Mouse (Mus musculus) hindbrain, embryonic 16.5 days (tissue): ENCODE measurements at regions not wholly inside any gene's neighbourhood (a gene's known extent, or its start where the extent isn't known, plus 50 kb on each side); places are given as distances from the start of the nearest gene placed in this dataset.

Experiments
- ATAC-seq: fragments of 200-750 bp; cut with Nextera tagmentation; 2 replicates; pipeline ENCODE4 v1.8.0; 2017; ENCODE audit warnings: moderate TSS enrichment, moderate library complexity
- H3K27ac ChIP-seq: fragments of 300-500 bp; sonication (generic); 2 replicates; pipeline ENCODE4 v1.5.1; 2014; ENCODE audit warnings: low read depth, mild to moderate bottlenecking, control low read depth, low read length, moderate library complexity
- H3K27me3 ChIP-seq: fragments of 300-500 bp; sonication (generic); replicated peaks from 2 replicates; pipeline ENCODE4 v1.6.1; 2014; ENCODE audit warnings: low read length; ENCODE audit not compliant: control insufficient read depth, insufficient read depth
- H3K36me3 ChIP-seq: fragments of 300-500 bp; sonication (generic); 2 replicates; pipeline ENCODE4 v1.6.1; 2014; ENCODE audit warnings: mild to moderate bottlenecking, low read length, moderate library complexity, mixed read lengths; ENCODE audit not compliant: control insufficient read depth, insufficient read depth
- H3K4me1 ChIP-seq: fragments of 300-500 bp; sonication (generic); 2 replicates; pipeline ENCODE4 v1.6.1; 2014; ENCODE audit warnings: low read depth, low read length; ENCODE audit not compliant: control insufficient read depth, insufficient read depth
- H3K4me2 ChIP-seq: fragments of 300-500 bp; sonication (generic); 2 replicates; pipeline ENCODE4 v1.6.1; 2014; ENCODE audit warnings: mild to moderate bottlenecking, low read length, control low read depth, moderate library complexity
- H3K4me3 ChIP-seq: fragments of 300-500 bp; sonication (generic); 2 replicates; pipeline ENCODE4 v1.5.1; 2014; ENCODE audit warnings: mild to moderate bottlenecking, low read length, control low read depth, moderate library complexity
- H3K9ac ChIP-seq: fragments of 300-500 bp; sonication (generic); 2 replicates; pipeline ENCODE4 v1.6.1; 2014; ENCODE audit warnings: low read depth, mild to moderate bottlenecking, control low read depth, low read length, moderate library complexity
- H3K9me3 ChIP-seq: fragments of 300-500 bp; sonication (generic); 2 replicates; pipeline ENCODE4 v1.6.1; 2014; ENCODE audit warnings: mild to moderate bottlenecking, low read length, moderate library complexity; ENCODE audit not compliant: control insufficient read depth
- WGBS: fragments of 180-500 bp; shearing (Covaris S2); extraction: QIAGEN DNeasy Blood & Tissue Kit; methylation state at CpG from one replicate; pipeline ENCODE4 v1.1.7; 2014; 5-methylcytosine and 5-hydroxymethylcytosine counted together

DNA sequence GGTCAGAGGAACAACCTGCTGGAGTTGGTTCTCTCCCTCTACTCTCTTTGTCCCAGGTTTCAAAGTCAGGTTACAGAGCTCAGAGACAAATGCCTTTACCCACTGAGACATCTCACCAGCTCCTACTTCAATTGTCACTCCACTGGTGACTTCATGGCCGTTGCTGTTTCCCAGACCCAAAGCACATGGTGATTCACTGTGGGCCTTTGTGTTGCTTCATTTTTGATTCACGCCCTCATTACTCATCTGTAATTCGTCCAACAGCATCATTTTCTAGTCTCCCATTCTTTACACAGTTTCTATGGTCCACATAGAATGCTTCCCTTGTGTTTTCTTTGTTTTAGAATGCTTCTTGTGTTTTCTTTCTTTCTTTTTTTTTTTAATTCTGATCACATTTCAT lies 498.2 kb downstream of the Igsf11 start:
- no peak overlapping the region for H3K27ac ChIP-seq
- no peaks in the 10 kb centered on the region for H3K9me3 ChIP-seq
- no peak overlapping the region for H3K9ac ChIP-seq
- H3K4me1 ChIP-seq = no peaks in the 10 kb centered on the region
- H3K27me3 ChIP-seq = no peaks in the 10 kb centered on the region
- ATAC-seq = no peak
- H3K4me3 ChIP-seq = no peak overlapping the region
- WGBS = 49% methylated on average over 3 of the region's 3 CpGs
- no peak overlapping the region for H3K4me2 ChIP-seq
- no peaks in the 10 kb centered on the region for H3K36me3 ChIP-seq

DNA sequence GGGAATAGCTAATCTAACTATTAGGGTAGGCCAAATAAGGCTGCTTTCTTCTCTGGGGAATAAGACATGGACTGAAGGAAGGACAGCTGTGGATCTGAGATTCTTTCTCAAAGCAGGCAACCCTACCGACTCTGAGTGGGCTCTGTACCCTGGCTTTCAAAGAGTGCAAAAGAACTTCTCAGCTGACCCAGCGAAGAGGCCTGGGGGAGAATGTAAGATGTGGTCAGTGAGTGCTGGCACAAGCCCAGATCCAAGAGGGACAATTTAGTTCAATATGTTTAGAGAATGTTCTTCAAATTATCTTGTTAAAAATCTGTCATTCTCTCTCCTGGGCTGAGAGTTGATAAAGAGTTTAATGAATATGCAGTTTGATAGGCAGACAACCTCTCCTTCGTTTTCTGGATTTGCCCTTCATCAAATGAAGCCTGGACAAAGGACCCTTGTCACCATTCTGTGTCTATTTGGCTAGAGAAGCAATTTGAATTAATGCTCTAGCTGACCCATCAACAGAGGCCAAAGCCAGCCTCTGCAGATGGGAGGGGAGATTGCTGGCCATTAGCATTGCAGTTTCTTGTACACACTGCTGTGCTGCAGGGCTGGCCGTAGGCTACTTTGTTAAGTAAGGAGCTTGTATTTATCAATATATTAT lies 509.8 kb downstream of the Igsf11 start:
- WGBS = 51% methylated on average over 4 of the region's 4 CpGs

DNA sequence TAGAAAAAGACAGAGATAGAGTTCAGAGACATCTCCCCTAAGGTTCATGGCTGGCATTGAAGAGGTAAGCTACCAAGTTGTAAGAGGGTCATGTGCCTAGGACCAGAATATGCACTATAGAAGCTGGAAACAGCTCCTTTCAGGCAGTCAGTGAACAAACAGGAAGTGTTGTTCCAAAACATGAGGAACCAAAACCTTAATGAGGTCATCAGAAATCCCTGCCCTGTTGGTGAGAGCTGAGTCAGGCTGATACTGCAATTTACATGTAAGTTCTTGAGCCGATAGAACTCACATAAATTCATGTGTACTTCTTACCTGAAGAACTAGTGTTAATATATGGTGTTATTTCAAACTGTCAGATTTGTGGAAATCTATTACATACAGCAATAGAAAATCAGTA lies 539.1 kb downstream of the Igsf11 start:
- Histone ChIP-seq H3K9me3 (no peaks in the 10 kb centered on the region), H3K9ac (no peak overlapping the region), H3K27ac (no peak overlapping the region), H3K4me2 (no peak overlapping the region), H3K27me3 (no peaks in the 10 kb centered on the region), H3K36me3 (no peaks in the 10 kb centered on the region), H3K4me1 (no peaks in the 10 kb centered on the region), H3K4me3 (no peak overlapping the region)
- WGBS = 89% methylated on average over 1 of the region's 1 CpGs
- no peak for ATAC-seq

More for the DNA sequence above, 509.8 kb downstream of the Igsf11 start:
- Histone ChIP-seq H3K4me3 (no peak overlapping the region), H3K4me1 (no peaks in the 10 kb centered on the region), H3K27me3 (no peaks in the 10 kb centered on the region), H3K9me3 (no peaks in the 10 kb centered on the region), H3K4me2 (no peak overlapping the region), H3K9ac (no peak overlapping the region), H3K36me3 (no peaks in the 10 kb centered on the region), H3K27ac (no peak overlapping the region)
- peak; percentile 94 for ATAC-seq

DNA sequence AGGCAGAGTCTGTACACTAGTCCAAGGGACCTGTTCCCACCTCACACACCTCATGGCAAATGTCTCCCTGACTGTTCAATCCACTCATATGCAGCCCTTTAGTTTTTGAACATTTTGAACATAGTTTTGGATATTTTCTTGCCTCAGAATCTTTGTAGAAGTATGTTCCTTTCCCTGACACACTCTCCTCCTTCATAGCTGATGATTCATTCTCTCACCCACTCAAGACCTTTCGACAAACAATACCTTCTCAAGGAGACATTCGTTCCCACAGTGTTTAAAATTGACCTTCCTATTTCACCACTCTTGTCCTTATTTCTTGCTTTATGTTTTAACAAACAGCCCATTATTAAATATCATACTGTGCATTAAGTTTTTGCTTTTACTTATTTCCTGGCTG lies 538.4 kb upstream of the Lsamp start:
- 89% methylated on average over 2 of the region's 2 CpGs for WGBS
- no peak overlapping the region for H3K9ac ChIP-seq

DNA sequence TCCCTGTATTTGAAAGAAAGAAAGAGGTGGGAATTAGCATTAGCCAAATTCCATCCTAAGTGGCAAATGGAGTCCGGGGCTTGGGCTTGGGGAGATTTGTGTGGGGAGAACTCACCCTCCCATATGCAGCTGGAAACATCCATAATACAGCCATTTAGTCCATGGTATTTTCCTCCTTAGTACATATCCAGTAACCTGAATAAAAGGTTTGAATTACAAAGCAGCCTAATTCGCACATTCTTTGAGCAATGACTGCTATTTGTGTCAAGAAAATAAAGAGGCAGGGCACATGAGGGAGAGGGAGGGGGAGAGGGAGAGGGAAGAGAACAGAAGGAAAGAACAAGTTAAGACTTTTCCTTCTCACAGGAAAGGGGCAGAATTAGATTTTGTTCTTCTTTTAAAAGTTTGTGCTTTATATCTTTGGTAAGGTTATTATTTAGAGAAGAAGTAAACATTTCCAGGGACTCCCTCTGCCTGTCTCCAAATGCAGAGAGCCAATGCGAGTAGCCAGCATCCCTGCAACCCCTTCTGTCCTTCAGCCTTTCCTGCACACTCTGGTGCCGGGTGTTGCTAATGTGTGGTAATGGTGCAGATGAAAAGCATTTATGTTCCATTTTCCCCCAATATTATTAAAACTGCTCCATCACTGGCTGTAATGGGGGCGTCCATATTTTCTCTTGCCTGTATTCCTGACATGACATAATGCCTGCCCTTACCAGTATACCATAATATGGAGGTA lies 530.6 kb upstream of the Lsamp start:
- H3K36me3 ChIP-seq = no peaks in the 10 kb centered on the region
- no peaks in the 10 kb centered on the region for H3K9me3 ChIP-seq
- 66% methylated on average over 5 of the region's 5 CpGs for WGBS
- no peak overlapping the region for H3K4me3 ChIP-seq
- no peak overlapping the region for H3K27ac ChIP-seq
- no peaks in the 10 kb centered on the region for H3K27me3 ChIP-seq
- H3K4me2 ChIP-seq = no peak overlapping the region
- no peak overlapping the region for H3K9ac ChIP-seq
- H3K4me1 ChIP-seq = no peaks in the 10 kb centered on the region
- ATAC-seq = no peak

More for the DNA sequence above, 538.4 kb upstream of the Lsamp start:
- no peak for ATAC-seq
- no peak overlapping the region for H3K27ac ChIP-seq
- no peak overlapping the region for H3K4me3 ChIP-seq
- H3K36me3 ChIP-seq = no peaks in the 10 kb centered on the region
- no peaks in the 10 kb centered on the region for H3K27me3 ChIP-seq
- H3K4me1 ChIP-seq = no peaks in the 10 kb centered on the region
- no peaks in the 10 kb centered on the region for H3K9me3 ChIP-seq
- H3K4me2 ChIP-seq = no peak overlapping the region
